Mouse (Mus musculus): ENCODE results near the gene Pgghg. TPM values are rescaled to one million over a fixed set of nuclear protein-coding genes. Genes with fewer than 3 reads are reported as not detected.

Pgghg gene
- total RNA-seq, 1 experiment from 2014 or later: 43.2 TPM

- DNase-seq: no peak
These were observed 49.4 kb downstream of the Pgghg start for GRCm38 (mm10) chr7:140990622-140991021.

- DNase-seq: no peak
These were observed 50.0 kb downstream of the Pgghg start for GRCm38 (mm10) chr7:140991117-140991689.

Other genes starting within 250 kb of the Pgghg start
- not detected in 2 replicates for gene Olfr541, start 244.1 kb upstream of the Pgghg start, total RNA-seq (2021)
- gene Cyp2e1, start 177.7 kb upstream of the Pgghg start, total RNA-seq (2021): 116 and 195 TPM in 2 replicates
- not detected in 2 replicates for gene Syce1, start 153.5 kb upstream of the Pgghg start, total RNA-seq (2021)
- 1.8 and 2.6 TPM in 2 replicates for gene Zfp941, start 119.2 kb upstream of the Pgghg start, total RNA-seq (2021)
- gene Urah, start 106.4 kb upstream of the Pgghg start, total RNA-seq (2021): 0.61 and 2.8 TPM in 2 replicates
- not detected in 2 replicates for gene Scgb1c1, start 95.8 kb upstream of the Pgghg start, total RNA-seq (2021)
- 0.62 TPM in 1 of 2 replicates, not detected in the other for gene Odf3, start 93.6 kb upstream of the Pgghg start, total RNA-seq (2021)
- gene Gm45785, start 85.1 kb upstream of the Pgghg start, total RNA-seq (2021): 1.5 TPM in 1 of 2 replicates, not detected in the other
- gene Ric8a, start 84.4 kb upstream of the Pgghg start, total RNA-seq (2021): 53.8 and 68.7 TPM in 2 replicates
- gene Bet1l, start 83.8 kb upstream of the Pgghg start, total RNA-seq (2021): 37.2 and 44.1 TPM in 2 replicates
- gene Psmd13, start 59.4 kb upstream of the Pgghg start, total RNA-seq (2021): 125 and 128 TPM in 2 replicates
- gene Sirt3, start 59.1 kb upstream of the Pgghg start, total RNA-seq (2021): 31.5 and 34.3 TPM in 2 replicates
- 610 and 755 TPM in 2 replicates for gene Cox8b, start 40.9 kb upstream of the Pgghg start, total RNA-seq (2021)
- gene Nlrp6, start 20.5 kb upstream of the Pgghg start, total RNA-seq (2021): 1.9 and 2.2 TPM in 2 replicates
- gene Ifitm5, start 8.9 kb downstream of the Pgghg start, total RNA-seq (2021): 1.8 and 2.0 TPM in 2 replicates
- not detected in 2 replicates for gene Gm45717, start 14.5 kb downstream of the Pgghg start, total RNA-seq (2021)
- 418 and 471 TPM in 2 replicates for gene Ifitm2, start 14.6 kb downstream of the Pgghg start, total RNA-seq (2021)
- 3.6 and 3.9 TPM in 2 replicates for gene Ifitm1, start 25.8 kb downstream of the Pgghg start, total RNA-seq (2021)
- gene Ifitm3, start 69.4 kb downstream of the Pgghg start, total RNA-seq (2021): 103 and 109 TPM in 2 replicates
- gene Ifitm6, start 76.5 kb downstream of the Pgghg start, total RNA-seq (2021): not detected in 2 replicates
- not detected in 2 replicates for gene Gm17387, start 87.7 kb downstream of the Pgghg start, total RNA-seq (2021)
- 2.5 and 3.6 TPM in 2 replicates for gene B4galnt4, start 119.7 kb downstream of the Pgghg start, total RNA-seq (2021)
- gene Pkp3, start 136.8 kb downstream of the Pgghg start, total RNA-seq (2021): 0.86 and 1.2 TPM in 2 replicates
- gene Sigirr, start 159.2 kb downstream of the Pgghg start, total RNA-seq (2021): 4.5 and 5.0 TPM in 2 replicates
- gene Ano9, start 176.4 kb downstream of the Pgghg start, total RNA-seq (2021): 0.33 TPM in 1 of 2 replicates, not detected in the other
- 29.1 and 48.2 TPM in 2 replicates for gene Ptdss2, start 181.0 kb downstream of the Pgghg start, total RNA-seq (2021)
- gene Rnh1, start 231.5 kb downstream of the Pgghg start, total RNA-seq (2021): 298 and 356 TPM in 2 replicates

Data from adrenal gland, postnatal 25 days (tissue).